Mouse (Mus musculus) embryonic facial prominence, embryonic 10.5 days (tissue): ENCODE measurements around the gene Tada2a. TPM values are rescaled to one million over a fixed set of nuclear protein-coding genes. Genes with fewer than 3 reads are reported as not detected.

Experiments
- DNase-seq: peaks from one replicate; pipeline ENCODE4 v3.0.0-alpha.2; 2017; ENCODE audit warnings: low spot score
- H3K27ac ChIP-seq: fragments of 300-500 bp; sonication (generic); replicated peaks from 2 replicates; pipeline ENCODE4 v1.5.1; 2016; ENCODE audit warnings: mild to moderate bottlenecking
- H3K27me3 ChIP-seq: fragments of 300-500 bp; sonication (generic); replicated peaks from 2 replicates; pipeline ENCODE4 v1.6.1; 2016; ENCODE audit warnings: low read depth, mild to moderate bottlenecking; ENCODE audit not compliant: poor library complexity, severe bottlenecking
- H3K36me3 ChIP-seq: fragments of 300-500 bp; sonication (generic); replicated peaks from 2 replicates; pipeline ENCODE4 v1.6.1; 2016; ENCODE audit warnings: mild to moderate bottlenecking, moderate library complexity
- H3K4me1 ChIP-seq: fragments of 300-500 bp; sonication (generic); 2 replicates; pipeline ENCODE4 v1.6.1; 2016
- H3K4me3 ChIP-seq: fragments of 300-500 bp; sonication (generic); 2 replicates; pipeline ENCODE4 v1.5.1; 2016; ENCODE audit warnings: mild to moderate bottlenecking, moderate library complexity
- H3K9me3 ChIP-seq: fragments of 300-500 bp; sonication (generic); 2 replicates; pipeline ENCODE4 v1.6.1; 2016; ENCODE audit warnings: mild to moderate bottlenecking
- WGBS: fragments of 180-500 bp; shearing (Covaris S2); methylation state at CpG from one replicate; pipeline ENCODE4 v1.1.7; 2016; 5-methylcytosine and 5-hydroxymethylcytosine counted together
- polyA plus RNA-seq: library from polyadenylated mRNA; unstranded; fragments of >200 nt; fragmentation: Nextera tagmentation; extraction: Ambion mirVana; gene quantifications from 2 replicates; pipeline ENCODE4 v1.2.1, GENCODE M21; 2016

Gene Tada2a
- polyA plus RNA-seq, 1 experiment from 2014 or later = 41.3 TPM

DNA sequence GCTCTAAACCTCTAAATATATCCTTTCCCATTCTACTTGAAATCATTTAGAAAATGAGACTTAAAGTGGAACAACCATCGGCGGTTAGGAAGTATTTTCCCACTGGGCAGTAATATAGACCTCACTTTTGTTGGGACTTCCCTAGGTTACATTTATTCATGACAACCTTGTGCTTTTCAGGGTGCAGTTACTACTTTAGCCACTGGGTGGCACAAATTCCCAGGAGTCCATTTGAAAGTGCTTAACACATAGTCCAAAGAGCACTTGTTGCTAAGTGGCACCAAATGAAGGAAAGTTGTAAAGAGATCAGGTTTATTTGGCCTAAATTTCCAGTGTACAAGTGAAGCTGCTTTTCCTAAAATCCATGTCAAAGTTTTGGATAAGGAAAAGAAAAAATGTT lies 12.4 kb upstream of the Tada2a start:
- 66% methylated on average over 2 of the region's 2 CpGs for WGBS
- DNase-seq = peak; percentile 44

DNA sequence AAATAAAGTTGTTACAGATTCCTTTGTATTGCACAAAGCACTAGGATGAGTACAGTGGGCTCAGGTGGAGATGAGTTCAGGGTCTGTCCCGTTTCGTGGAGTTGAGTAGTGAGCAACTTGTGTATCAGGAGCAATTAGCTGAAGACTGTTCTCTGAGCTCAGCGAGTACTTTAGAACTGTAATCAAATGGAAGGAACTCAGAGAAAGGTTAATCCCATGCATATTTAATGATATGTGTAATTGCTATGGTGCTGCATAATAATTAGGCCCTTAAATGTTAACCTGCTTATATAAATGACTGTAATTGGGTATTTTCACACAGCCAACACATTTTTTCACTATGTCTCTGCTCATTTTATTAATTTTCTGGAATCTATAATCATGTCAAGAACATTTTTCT lies 7.1 kb upstream of the Tada2a start:
- Histone ChIP-seq H3K4me3 (no peak overlapping the region), H3K9me3 (no peaks in the 10 kb centered on the region), H3K36me3 (no peaks in the 10 kb centered on the region), H3K4me1 (peaks cover 6% of the 10 kb centered on the region; the same call in 1 of the 2 replicates), H3K27ac (no peak overlapping the region), H3K27me3 (no peaks in the 10 kb centered on the region)
- 87% methylated on average over 3 of the region's 3 CpGs for WGBS
- DNase-seq = no peak

More for the DNA sequence above, 12.4 kb upstream of the Tada2a start:
- no peaks in the 10 kb centered on the region for H3K36me3 ChIP-seq
- no peaks in the 10 kb centered on the region for H3K27me3 ChIP-seq
- no peaks in the 10 kb centered on the region for H3K9me3 ChIP-seq
- no peak overlapping the region for H3K4me3 ChIP-seq
- H3K27ac ChIP-seq = no peak overlapping the region
- H3K4me1 ChIP-seq = peaks cover 6% of the 10 kb centered on the region; the same call in 1 of the 2 replicates

DNA sequence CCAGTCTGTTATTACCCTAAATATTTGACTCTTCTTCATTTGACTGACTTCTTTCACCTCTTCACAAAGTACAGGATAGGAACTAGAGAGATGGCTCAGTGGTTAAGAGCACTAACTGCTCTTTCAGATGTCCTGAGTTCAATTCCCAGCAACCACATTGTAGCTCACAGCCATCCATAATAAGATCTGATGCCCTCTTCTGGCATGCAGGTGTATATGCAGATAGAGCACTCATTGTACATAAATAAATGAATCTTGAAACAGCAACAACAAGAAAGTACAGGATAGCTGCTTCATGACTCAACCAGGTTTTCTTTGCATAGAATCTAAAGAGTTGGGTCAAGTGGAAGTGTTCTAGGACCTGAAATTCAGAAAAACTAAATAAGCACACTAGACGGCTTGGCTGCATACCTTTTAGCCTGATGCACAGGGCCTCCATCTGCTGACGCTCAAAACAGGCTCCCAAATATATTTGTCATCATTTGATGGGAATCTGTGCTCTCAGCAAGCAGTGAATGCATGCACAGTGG lies 5.0 kb upstream of the Tada2a start:
- Histone ChIP-seq H3K4me3 (no peak overlapping the region), H3K4me1 (peaks cover 14% of the 10 kb centered on the region), H3K27me3 (no peaks in the 10 kb centered on the region), H3K9me3 (no peaks in the 10 kb centered on the region), H3K36me3 (no peaks in the 10 kb centered on the region), H3K27ac (no peak overlapping the region)
- DNase-seq = no peak
- 94% methylated on average over 2 of the region's 2 CpGs for WGBS

DNA sequence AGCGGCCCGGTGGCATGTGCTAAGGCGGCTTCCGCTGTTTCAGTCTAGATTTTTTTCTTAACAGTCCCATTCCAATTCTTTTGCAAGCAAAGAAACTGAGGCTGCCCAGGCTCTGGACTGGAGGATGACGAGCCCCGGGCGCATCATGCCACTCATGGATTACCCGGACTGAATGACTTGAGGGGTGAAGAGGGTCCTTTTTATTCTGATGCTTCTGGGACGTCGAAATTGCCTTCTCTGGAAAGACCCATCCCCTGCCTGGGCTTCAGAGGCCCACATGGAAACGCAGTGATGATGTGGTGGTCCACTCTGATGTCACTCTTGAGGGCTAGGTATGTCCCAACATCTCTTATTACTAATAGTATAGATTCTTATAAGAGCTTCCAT lies 392 bp upstream of the Tada2a start:
- H3K9me3 ChIP-seq = no peaks in the 10 kb centered on the region
- H3K4me1 ChIP-seq = peaks cover 15% of the 10 kb centered on the region
- no peaks in the 10 kb centered on the region for H3K27me3 ChIP-seq
- peaks cover 24% of the 10 kb centered on the region for H3K36me3 ChIP-seq
- 6% methylated on average over 11 of the region's 11 CpGs for WGBS
- DNase-seq = no peak
- H3K4me3 ChIP-seq = peak overlapping the region; percentile 86
- H3K27ac ChIP-seq = peak overlapping the region; percentile 94

DNA sequence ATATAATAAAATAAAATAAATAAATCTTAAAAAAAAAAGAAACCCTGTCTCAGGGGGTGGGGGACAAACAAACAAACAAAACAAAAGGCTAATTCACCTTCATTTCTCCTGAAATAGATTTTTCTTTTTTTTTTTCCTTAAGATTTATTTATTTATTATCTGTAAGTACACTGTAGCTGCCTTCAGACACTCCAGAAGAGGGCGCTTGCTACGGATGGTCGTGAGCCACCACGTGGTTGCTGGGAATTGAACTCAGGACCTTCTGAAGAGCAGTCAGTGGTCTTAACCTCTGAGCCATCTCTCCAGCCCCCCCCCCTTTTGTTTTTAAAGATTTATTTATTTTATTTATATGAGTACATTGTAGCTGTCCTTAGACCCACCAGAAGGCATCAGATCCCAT lies 1.4 kb downstream of the Tada2a start:
- Histone ChIP-seq H3K27me3 (no peaks in the 10 kb centered on the region), H3K4me3 (peak overlapping the region; percentile 86), H3K4me1 (peaks cover 15% of the 10 kb centered on the region), H3K27ac (no peak overlapping the region), H3K36me3 (peaks cover 41% of the 10 kb centered on the region), H3K9me3 (no peaks in the 10 kb centered on the region)
- 89% methylated on average over 4 of the region's 4 CpGs for WGBS
- DNase-seq = no peak

DNA sequence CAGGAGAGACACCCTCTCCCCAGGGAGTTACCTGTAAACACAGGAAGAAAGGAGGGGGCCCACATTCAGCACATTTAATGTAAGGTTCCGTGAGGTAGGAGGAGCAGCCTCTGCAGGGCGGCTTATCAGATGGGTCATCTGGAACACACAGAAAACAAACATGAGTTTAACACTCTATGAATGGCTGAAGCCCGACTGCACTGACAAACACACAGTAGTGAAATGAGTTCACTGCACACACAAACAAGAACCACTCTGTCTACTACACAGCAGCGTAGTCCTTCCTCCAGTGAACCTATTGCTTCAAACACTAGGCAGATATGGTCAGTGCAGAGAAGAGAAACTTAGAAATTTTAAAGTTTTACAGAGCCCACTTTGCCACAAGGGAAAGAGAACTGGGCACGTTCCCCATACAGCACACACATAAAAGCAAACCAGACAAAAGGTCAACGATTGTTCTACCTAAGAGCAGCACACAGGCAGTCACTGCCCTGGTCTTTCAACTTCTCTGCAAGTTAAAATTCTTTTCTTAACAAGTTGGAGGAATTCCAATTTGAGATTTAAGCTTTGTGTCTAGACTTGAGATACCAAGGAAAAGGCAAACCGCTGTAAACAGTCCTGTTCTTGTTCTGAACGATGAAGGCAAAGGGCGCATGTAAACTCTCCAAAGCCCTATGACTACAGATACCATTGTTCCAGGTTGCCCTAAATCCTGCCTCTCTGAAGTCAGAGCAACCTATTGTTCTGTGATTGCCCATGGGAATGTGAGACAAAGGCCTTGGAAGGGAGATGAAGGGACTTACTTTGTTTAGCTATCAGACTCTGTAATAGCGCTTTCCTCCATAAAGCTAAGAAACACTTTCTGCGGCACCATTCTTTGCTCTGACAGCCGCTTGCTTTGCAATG lies 8.1 kb downstream of the Tada2a start:
- Histone ChIP-seq H3K36me3 (peaks cover 99% of the 10 kb centered on the region), H3K4me1 (no peaks in the 10 kb centered on the region), H3K27ac (no peak overlapping the region), H3K4me3 (no peak overlapping the region), H3K9me3 (no peaks in the 10 kb centered on the region), H3K27me3 (no peaks in the 10 kb centered on the region)
- DNase-seq = no peak
- WGBS = 86% methylated on average over 12 of the region's 12 CpGs

DNA sequence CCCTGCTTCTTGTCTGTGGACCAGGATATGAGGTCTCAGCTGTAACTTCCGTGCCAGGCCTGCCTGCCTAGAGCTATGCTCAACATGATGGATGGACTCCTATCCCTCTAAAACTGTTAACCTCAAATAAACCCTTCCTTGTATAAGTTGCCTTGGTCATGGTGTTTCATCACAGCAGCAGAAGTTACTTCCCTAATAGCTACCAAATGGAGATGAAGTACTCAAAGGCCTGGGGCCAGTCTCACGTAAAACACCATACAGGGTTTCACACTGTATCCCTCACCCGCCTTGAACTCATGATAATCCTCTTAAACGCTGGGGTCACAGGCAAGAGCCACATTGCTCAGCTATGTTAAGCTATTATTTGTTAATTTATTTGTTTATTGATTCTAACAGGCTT lies 12.0 kb downstream of the Tada2a start:
- no peaks in the 10 kb centered on the region for H3K27me3 ChIP-seq
- H3K4me3 ChIP-seq = no peak overlapping the region
- H3K4me1 ChIP-seq = no peaks in the 10 kb centered on the region
- DNase-seq = no peak
- H3K9me3 ChIP-seq = no peaks in the 10 kb centered on the region
- no peak overlapping the region for H3K27ac ChIP-seq
- peaks cover 97% of the 10 kb centered on the region for H3K36me3 ChIP-seq
- WGBS = 81% methylated on average over 4 of the region's 4 CpGs

DNA sequence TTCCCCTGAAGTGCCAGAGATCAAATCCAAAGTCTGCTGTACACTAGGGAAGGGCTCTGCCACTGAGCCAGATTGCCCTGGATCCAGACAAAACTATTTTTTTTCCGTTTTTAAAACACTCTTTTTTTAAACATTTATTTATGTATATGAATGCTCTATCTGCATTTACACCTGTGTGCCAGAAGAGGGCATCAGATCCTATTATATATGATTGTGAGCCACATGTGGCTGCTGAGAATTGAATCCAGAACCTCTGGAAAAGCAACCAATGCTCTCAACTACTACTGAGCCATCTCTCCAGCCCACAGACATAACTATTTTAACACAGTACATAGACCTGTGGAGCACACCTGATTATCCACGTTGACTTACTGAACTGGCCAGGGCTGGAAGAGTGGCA lies 13.2 kb downstream of the Tada2a start:
- Histone ChIP-seq H3K4me1 (no peaks in the 10 kb centered on the region), H3K9me3 (no peaks in the 10 kb centered on the region), H3K27ac (no peak overlapping the region), H3K36me3 (peaks cover 94% of the 10 kb centered on the region), H3K27me3 (no peaks in the 10 kb centered on the region), H3K4me3 (no peak overlapping the region)
- WGBS = 70% methylated on average over 2 of the region's 2 CpGs
- no peak for DNase-seq

DNA sequence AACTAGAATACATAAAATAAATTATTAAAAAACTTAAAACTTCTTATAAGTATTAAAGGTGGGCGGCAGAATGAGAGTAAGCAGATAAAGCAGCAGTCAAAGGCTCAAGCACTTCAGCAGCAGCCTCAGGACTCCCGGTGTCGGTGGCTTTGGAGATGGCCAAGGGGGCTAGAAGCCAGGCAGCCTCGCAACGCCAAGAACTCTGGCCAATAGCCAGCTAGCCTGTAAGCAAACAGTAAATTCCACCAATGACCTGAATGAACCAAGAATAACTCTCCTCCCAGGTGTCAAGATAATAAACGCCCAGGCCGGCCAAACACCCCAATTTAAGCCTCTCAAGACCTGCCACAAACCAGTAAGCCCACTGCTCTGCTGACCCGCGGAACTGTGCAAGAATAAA lies 13.8 kb downstream of the Tada2a start:
- Histone ChIP-seq H3K9me3 (no peaks in the 10 kb centered on the region), H3K36me3 (peaks cover 94% of the 10 kb centered on the region), H3K4me3 (no peak overlapping the region), H3K27ac (no peak overlapping the region), H3K27me3 (no peaks in the 10 kb centered on the region), H3K4me1 (no peaks in the 10 kb centered on the region)
- WGBS = 96% methylated on average over 9 of the region's 9 CpGs
- no peak for DNase-seq

DNA sequence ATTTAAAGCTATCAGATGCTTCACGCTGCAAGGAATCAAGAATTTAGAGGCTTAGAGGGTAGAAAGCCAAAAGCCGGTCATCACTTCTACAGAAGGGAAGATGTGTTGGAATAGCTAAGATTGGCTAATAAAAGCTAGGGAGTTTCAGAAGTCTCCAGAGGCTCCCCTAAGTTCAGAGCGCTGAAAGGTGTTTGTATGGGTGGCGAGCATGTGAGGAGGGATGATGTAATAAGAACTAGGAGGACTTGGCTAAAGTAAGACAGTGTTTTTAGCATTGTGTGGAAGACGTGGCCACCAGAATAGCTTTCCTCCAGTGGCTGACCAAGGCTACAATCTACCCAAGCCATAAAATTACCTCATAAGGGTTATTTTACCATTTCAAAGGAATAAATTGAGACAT lies 15.8 kb downstream of the Tada2a start:
- DNase-seq = no peak
- Histone ChIP-seq H3K9me3 (no peaks in the 10 kb centered on the region), H3K4me3 (no peak overlapping the region), H3K27me3 (no peaks in the 10 kb centered on the region), H3K4me1 (no peaks in the 10 kb centered on the region), H3K27ac (no peak overlapping the region), H3K36me3 (peaks cover 94% of the 10 kb centered on the region)
- 94% methylated on average over 5 of the region's 5 CpGs for WGBS

DNA sequence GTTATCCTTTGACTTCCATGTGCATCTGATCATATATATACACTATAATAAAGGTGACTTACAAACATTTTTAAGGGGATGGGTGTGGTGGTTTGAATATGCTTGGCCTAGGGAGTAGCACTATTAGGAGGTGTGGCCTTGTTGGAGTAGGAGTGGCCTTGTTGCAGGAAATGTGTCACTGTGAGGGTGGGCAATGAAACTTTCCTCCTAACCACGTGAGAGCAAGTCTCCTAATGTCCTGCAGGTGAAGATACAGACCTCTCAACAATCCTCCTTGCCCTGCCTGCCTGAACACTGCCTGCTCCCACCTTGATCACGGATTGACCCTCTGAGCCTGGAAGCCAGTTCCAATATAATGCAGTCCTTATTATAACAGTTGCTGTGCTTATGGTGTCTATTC lies 22.3 kb downstream of the Tada2a start:
- Histone ChIP-seq H3K4me3 (no peak overlapping the region), H3K27me3 (no peaks in the 10 kb centered on the region), H3K9me3 (no peaks in the 10 kb centered on the region), H3K4me1 (no peaks in the 10 kb centered on the region), H3K27ac (no peak overlapping the region), H3K36me3 (peaks cover 97% of the 10 kb centered on the region)
- no peak for DNase-seq
- WGBS = 69% methylated on average over 2 of the region's 2 CpGs

DNA sequence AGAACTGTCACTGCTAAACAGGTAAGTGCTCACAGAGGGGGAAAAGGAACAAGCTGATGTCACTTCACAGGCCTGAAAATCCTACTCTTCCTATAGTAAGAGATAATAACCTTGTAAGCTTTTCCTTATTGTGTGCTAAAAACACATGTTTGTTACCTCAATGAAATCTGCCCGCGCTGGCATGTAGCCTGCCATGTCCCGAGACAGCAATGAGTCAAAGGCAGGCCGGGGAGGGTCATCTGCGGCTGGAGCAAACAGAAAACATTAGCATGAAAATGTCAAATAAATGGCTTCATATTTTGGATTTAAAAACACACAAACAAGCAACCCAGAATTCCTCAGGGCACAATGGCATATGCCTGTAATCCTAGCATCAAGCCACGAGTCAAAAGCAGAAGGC lies 25.4 kb downstream of the Tada2a start:
- H3K27ac ChIP-seq = no peak overlapping the region
- peaks cover 100% of the 10 kb centered on the region for H3K36me3 ChIP-seq
- no peaks in the 10 kb centered on the region for H3K4me1 ChIP-seq
- no peaks in the 10 kb centered on the region for H3K27me3 ChIP-seq
- no peaks in the 10 kb centered on the region for H3K9me3 ChIP-seq
- 92% methylated on average over 6 of the region's 6 CpGs for WGBS
- DNase-seq = no peak
- no peak overlapping the region for H3K4me3 ChIP-seq

DNA sequence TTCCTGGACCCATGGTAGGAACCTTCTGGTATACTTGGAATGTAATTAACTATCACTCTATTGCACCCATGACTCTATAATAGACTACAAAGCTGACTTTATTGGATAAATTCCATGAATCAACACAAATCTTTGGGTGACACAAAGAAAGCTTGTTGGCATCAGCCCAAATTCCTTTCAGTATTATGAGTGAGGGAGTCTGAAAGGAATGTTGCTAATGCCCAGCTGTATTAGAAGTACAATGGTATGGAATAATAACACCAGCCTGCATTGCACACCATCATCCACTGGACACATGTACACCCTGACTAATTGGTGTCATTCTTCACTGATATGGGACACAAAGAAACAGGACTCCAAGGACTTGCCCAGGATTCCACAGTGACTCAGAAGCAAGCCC lies 28.2 kb downstream of the Tada2a start:
- Histone ChIP-seq H3K4me3 (no peak overlapping the region), H3K27ac (no peak overlapping the region), H3K36me3 (peaks cover 99% of the 10 kb centered on the region), H3K9me3 (no peaks in the 10 kb centered on the region), H3K4me1 (no peaks in the 10 kb centered on the region), H3K27me3 (no peaks in the 10 kb centered on the region)
- no peak for DNase-seq
